Mouse (Mus musculus) Patski (cell line): ENCODE data around the gene Plpp7. TPM values are rescaled to one million over a fixed set of nuclear protein-coding genes. Genes with fewer than 3 reads are reported as not detected.

Experiments
- ATAC-seq: fragments of 100-300 bp; one replicate; pipeline ENCODE4 v1.8.0; 2021
- CTCF ChIA-PET: fragments of 350-600 bp; sonication (Branson Sonifier 250); formaldehyde crosslinking; loops from one replicate; lab custom pipeline; 2022; ENCODE audit warnings: inconsistent platforms; lab: Charles Lee
- POLR2A ChIA-PET: fragments of 350-600 bp; sonication (Branson Sonifier 250); formaldehyde crosslinking; loops from one replicate; lab custom pipeline; 2022; ENCODE audit warnings: antibody characterized with exemption, inconsistent platforms; lab: Charles Lee
- DNase-seq: peaks from one replicate; pipeline ENCODE4 v3.0.0-alpha.2; 2011; ENCODE audit warnings: low read depth, low spot score
- H3K27me3 ChIP-seq: fragments of 371-371 bp; one replicate; pipeline ENCODE4 v1.5.1; 2021
- CTCF ChIP-seq: fragments of 100-300 bp; IDR thresholded peaks from one replicate; pipeline ENCODE4 v1.5.1; 2021
- in situ Hi-C: fragments of 300-500 bp; cut with MboI; formaldehyde crosslinking; loops from 3 replicates; pipeline ENCODE4 v1.11.1; 2018; ENCODE audit warnings: low pct_unique_long_range_greater_than_20kb, mixed read lengths
- polyA plus RNA-seq: library from polyadenylated mRNA; unstranded; gene quantifications from one replicate; pipeline ENCODE4 v1.2.3, GENCODE M21; 2021

Plpp7 gene
- polyA plus RNA-seq, 1 experiment from 2014 or later: 0.05 TPM

- no peaks in the 10 kb centered on the region for H3K27me3 ChIP-seq
- DNase-seq: no peak
- ATAC-seq: peak; percentile 31
- CTCF ChIA-PET: interaction anchor here (1.8 kb wide), 1 partner anchor 42 kb away, joined by 5 read pairs; no protein-coding TSS in a partner anchor
- TF ChIP-seq CTCF: no peak
- POLR2A ChIA-PET: no interaction called here
- in situ Hi-C loops: no loop called here
Measured at GRCm38 (mm10) chr2:32150924-32151659, 55.8 kb downstream of the Plpp7 start, which contains the start of gene Prrc2b. TSS of gene Prrc2b (plus strand) at chr2:32151082.

GRCm38 (mm10) chr2:32151660-32152366 lies 56.5 kb downstream of the Plpp7 start:
- in situ Hi-C loops: no loop called here
- no peak for DNase-seq
- peak; percentile 3 for ATAC-seq
- no peaks in the 10 kb centered on the region for H3K27me3 ChIP-seq
- TF ChIP-seq CTCF: no peak
- CTCF ChIA-PET: interaction anchor here (1.8 kb wide), 1 partner anchor 42 kb away, joined by 5 read pairs; no protein-coding TSS in a partner anchor
- POLR2A ChIA-PET: interaction anchor here (1.0 kb wide), 1 partner anchor 26 kb away, joined by 5 read pairs; no protein-coding TSS in a partner anchor

- TF ChIP-seq CTCF: no peak
- no peaks in the 10 kb centered on the region for H3K27me3 ChIP-seq
- POLR2A ChIA-PET: interaction anchor here (0.5 to 1.0 kb wide), 2 partner anchors 20 to 25 kb away, joined by 5 read pairs; no protein-coding TSS in a partner anchor
- CTCF ChIA-PET: interaction anchor here (0.9 to 1.8 kb wide), 2 partner anchors 41 to 85 kb away, joined by 3 to 5 read pairs; partner anchors contain the start of gene Pomt1
- no peak for ATAC-seq
- in situ Hi-C loops: no loop called here
- DNase-seq: no peak
Measured at GRCm38 (mm10) chr2:32152367-32153034, 57.2 kb downstream of the Plpp7 start.

DNA sequence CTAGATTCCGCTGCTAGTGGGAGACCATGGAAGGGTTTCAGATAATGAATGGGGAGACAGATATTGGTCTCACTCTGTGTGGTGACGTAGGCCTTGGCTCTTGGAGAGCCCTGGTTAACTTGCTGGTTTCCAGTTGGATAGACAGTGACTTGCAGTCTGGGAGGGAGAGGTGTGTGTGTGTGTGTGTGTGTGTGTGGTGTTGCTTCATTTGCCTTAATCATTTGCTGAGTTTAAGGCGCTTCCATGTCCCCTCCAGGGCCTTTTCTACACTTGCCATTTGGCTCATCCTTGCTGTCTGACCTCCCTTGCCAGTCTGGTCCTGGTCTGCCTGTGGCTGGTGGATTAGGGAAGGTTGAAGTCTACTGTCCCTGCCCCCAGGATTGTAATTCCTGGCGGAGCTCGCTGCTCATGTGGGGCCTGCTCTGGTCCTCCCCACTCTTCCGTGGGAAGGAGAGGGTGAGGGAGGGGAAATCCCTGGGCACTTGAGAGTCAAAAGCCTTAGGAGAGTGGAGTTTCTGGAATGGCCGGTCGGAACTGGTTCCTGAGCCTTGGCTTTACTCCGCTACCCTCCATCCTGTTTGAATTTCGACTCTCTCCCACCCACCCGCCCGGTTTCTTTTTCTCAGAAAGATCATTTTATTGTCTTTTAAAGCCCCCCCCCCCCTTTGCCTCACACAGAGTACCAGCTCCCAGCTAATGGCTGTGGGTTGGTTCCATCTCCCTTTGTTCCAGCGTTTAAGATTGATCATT lies 57.9 kb downstream of the Plpp7 start:
- in situ Hi-C loops: no loop called here
- no peaks in the 10 kb centered on the region for H3K27me3 ChIP-seq
- ATAC-seq: peak; percentile 23
- TF ChIP-seq CTCF: no peak
- POLR2A ChIA-PET: interaction anchor here (0.5 kb wide), 1 partner anchor 20 kb away, joined by 5 read pairs; no protein-coding TSS in a partner anchor
- CTCF ChIA-PET: interaction anchor here (0.9 kb wide), 1 partner anchor 84 kb away, joined by 3 read pairs; the partner anchor contains the start of gene Pomt1
- DNase-seq: no peak

- CTCF ChIA-PET: interaction anchor here (0.9 kb wide), 1 partner anchor 83 kb away, joined by 3 read pairs; the partner anchor contains the start of gene Pomt1
- no peak for ATAC-seq
- POLR2A ChIA-PET: no interaction called here
- in situ Hi-C loops: no loop called here
- no peak for TF ChIP-seq CTCF
- DNase-seq: no peak
- no peaks in the 10 kb centered on the region for H3K27me3 ChIP-seq
Measured at GRCm38 (mm10) chr2:32153791-32154119, 58.4 kb downstream of the Plpp7 start.

DNA sequence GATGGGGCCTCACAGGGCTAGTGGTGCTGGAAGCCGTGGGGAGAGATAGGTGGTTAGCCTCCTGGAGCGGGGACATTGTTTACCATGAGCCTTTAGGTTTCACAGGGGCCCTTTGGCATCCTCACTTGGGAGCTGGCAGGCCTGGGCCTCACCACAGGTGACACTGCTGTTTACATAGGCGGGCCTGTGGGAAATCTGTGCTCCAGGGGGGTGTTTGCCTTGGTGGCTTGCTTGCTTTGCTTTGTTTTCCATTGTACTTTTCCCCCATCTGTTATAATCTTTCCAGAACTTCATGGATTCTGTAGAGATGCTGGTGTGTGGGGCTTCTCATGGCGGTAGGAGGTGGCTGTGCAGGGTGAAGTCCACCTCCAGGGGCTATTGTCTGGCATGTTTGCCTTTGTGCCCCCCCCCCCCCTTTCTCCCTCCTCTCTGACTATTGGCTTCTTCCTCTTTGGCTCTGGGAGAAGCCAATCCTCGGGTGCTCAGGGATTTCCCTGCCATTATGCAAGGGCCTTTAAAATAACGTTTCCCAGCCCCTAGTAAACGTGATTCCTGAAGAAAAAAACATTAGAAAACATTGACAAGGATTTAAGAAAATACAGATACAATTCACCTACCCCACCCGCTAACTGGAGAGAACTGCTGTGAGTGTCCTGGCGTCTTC lies 59.1 kb downstream of the Plpp7 start:
- no peak for ATAC-seq
- TF ChIP-seq CTCF: no peak

GRCm38 (mm10) chr2:32154998-32155541 lies 59.7 kb downstream of the Plpp7 start:
- TF ChIP-seq CTCF: no peak
- no peak for DNase-seq
- ChIA-PET CTCF (no interaction called here), POLR2A (no interaction called here)
- no peak for ATAC-seq
- H3K27me3 ChIP-seq: no peaks in the 10 kb centered on the region
- in situ Hi-C loops: no loop called here

More for the DNA sequence above, 59.1 kb downstream of the Plpp7 start:
- H3K27me3 ChIP-seq: no peaks in the 10 kb centered on the region
- in situ Hi-C loops: no loop called here
- ChIA-PET POLR2A (interaction anchor here (0.6 kb wide), 1 partner anchor 295 kb away, joined by 4 read pairs; no protein-coding TSS in a partner anchor), CTCF (no interaction called here)
- DNase-seq: no peak

GRCm38 (mm10) chr2:32155614-32156013 lies 60.3 kb downstream of the Plpp7 start:
- CTCF ChIA-PET: no interaction called here
- DNase-seq: no peak
- in situ Hi-C loops: no loop called here
- no peaks in the 10 kb centered on the region for H3K27me3 ChIP-seq
- TF ChIP-seq CTCF: no peak
- POLR2A ChIA-PET: no interaction called here
- no peak for ATAC-seq

DNA sequence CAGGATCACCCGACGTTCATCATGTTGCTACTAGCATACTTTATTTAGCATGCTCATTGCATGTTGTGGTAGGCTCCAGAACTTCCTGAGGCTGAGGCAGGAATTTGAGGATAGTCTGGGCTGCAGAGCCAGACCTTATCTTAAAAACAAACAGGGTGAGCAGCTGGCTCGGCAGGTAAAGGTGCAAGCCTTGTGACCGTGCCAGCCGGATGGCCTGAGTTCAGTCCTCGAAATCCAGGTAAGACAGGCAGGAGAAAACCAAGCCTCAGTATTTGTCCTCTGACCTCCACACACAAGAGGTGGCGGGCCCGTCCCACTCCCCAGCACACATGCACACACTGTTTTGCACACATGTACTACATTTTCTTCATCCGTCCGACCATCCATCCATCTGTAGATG lies 61.3 kb downstream of the Plpp7 start:
- ChIA-PET CTCF (no interaction called here), POLR2A (no interaction called here)
- no peak for TF ChIP-seq CTCF
- ATAC-seq (no peak), DNase-seq (no peak)
- in situ Hi-C loops: no loop called here
- no peaks in the 10 kb centered on the region for H3K27me3 ChIP-seq
